15 mouse cellular contexts compared by ENCODE assay signal in genomic region chr7:69946396-69946795, GRCm38 (mm10).
"Had no signal": no experiment of that assay in that cellular context is flagged by ENCODE, and none has a peak within 500 bp of the region (broad histone marks: within the 10 kb centered on the region; RNA-seq: fewer than 3 reads in every experiment).

No protein-coding gene starts in this region.

- H3K4me3 ChIP-seq: lung, embryonic 15.5 days; megakaryocyte, embryonic 14.5 days; midbrain, embryonic 12.5 days; neural tube, embryonic 12.5 days had no signal

- H3K4me1 ChIP-seq: lung, embryonic 15.5 days; megakaryocyte, embryonic 14.5 days had no signal

- H3K27me3 ChIP-seq: lung, embryonic 15.5 days; megakaryocyte, embryonic 14.5 days had no signal

- H3K27ac ChIP-seq: liver, embryonic 14.5 days; lung, embryonic 15.5 days; macrophage; midbrain, embryonic 12.5 days; neural tube, embryonic 12.5 days had no signal

- H3K36me3 ChIP-seq: lung, embryonic 15.5 days; midbrain, embryonic 12.5 days; neural tube, embryonic 12.5 days had no signal

- DNase-seq: lung, adult 2 months; lung, postnatal 14 days; lung, postnatal 36 days; midbrain, embryonic 14.5 days; right cerebral cortex, postnatal 14 days; thymus, adult 2 months; thymus, postnatal 25 days; thymus, postnatal 4 days had no signal

- H3K4me2 ChIP-seq: lung, embryonic 15.5 days; midbrain, embryonic 12.5 days; neural tube, embryonic 12.5 days had no signal

- H3K9me3 ChIP-seq: lung, embryonic 15.5 days; midbrain, embryonic 12.5 days; neural tube, embryonic 12.5 days had no signal

- H3K9ac ChIP-seq: liver, embryonic 14.5 days; lung, embryonic 15.5 days; midbrain, embryonic 12.5 days; neural tube, embryonic 12.5 days had no signal

- ATAC-seq: lung, postnatal 0 days had no signal
